Mouse (Mus musculus) forebrain, embryonic 16.5 days (tissue): ENCODE measurements around the gene Duxbl2. TPM values are rescaled to one million over a fixed set of nuclear protein-coding genes. Genes with fewer than 3 reads are reported as not detected.
A peak's percentile ranks its signal among the peaks of the same experiment; 100 is the strongest.
"Not testable (repeated sequence)": the region's sequence is repeated elsewhere in the genome, so short reads cannot be mapped to it uniquely, and the experiment has no call there.

Experiments
- ATAC-seq: fragments of 200-750 bp; cut with Nextera tagmentation; 2 replicates; pipeline ENCODE4 v1.8.0; 2017; ENCODE audit warnings: mild to moderate bottlenecking, moderate library complexity
- H3K27ac ChIP-seq: fragments of 300-500 bp; sonication (generic); 2 replicates; pipeline ENCODE4 v1.5.1; 2014; ENCODE audit warnings: low read length, control low read depth
- H3K27me3 ChIP-seq: fragments of 300-500 bp; sonication (generic); replicated peaks from 2 replicates; pipeline ENCODE4 v1.6.1; 2014; ENCODE audit warnings: low read length; ENCODE audit not compliant: control insufficient read depth, insufficient read depth
- H3K36me3 ChIP-seq: fragments of 300-500 bp; sonication (generic); 2 replicates; pipeline ENCODE4 v1.6.1; 2014; ENCODE audit not compliant: control insufficient read depth, insufficient read depth
- H3K4me1 ChIP-seq: fragments of 300-500 bp; sonication (generic); replicated peaks from 2 replicates; pipeline ENCODE4 v1.6.1; 2014; ENCODE audit warnings: low read length; ENCODE audit not compliant: control insufficient read depth, insufficient read depth
- H3K4me2 ChIP-seq: fragments of 300-500 bp; sonication (generic); 2 replicates; pipeline ENCODE4 v1.6.1; 2014; ENCODE audit warnings: mild to moderate bottlenecking, low read length, control low read depth
- H3K4me3 ChIP-seq: fragments of 300-500 bp; sonication (generic); replicated peaks from 2 replicates; pipeline ENCODE4 v1.5.1; 2014; ENCODE audit warnings: mild to moderate bottlenecking, low read length, control low read depth
- H3K9ac ChIP-seq: fragments of 300-500 bp; sonication (generic); replicated peaks from 2 replicates; pipeline ENCODE4 v1.6.1; 2014; ENCODE audit warnings: low read depth, low read length, control low read depth
- H3K9me3 ChIP-seq: fragments of 300-500 bp; sonication (generic); 2 replicates; pipeline ENCODE4 v1.6.1; 2016; ENCODE audit warnings: low read length; ENCODE audit not compliant: control insufficient read depth
- WGBS: fragments of 180-500 bp; shearing (Covaris S2); extraction: QIAGEN DNeasy Blood & Tissue Kit; methylation state at CpG from one replicate; pipeline ENCODE4 v1.1.7; 2014; 5-methylcytosine and 5-hydroxymethylcytosine counted together
- polyA plus RNA-seq: library from polyadenylated mRNA; unstranded; fragments of >200 nt; fragmentation: Nextera tagmentation; extraction: Ambion mirVana; gene quantifications from 2 replicates; pipeline ENCODE4 v1.2.1, GENCODE M21; 2015

Duxbl2 gene
- polyA plus RNA-seq = not detected in 2 replicates

DNA sequence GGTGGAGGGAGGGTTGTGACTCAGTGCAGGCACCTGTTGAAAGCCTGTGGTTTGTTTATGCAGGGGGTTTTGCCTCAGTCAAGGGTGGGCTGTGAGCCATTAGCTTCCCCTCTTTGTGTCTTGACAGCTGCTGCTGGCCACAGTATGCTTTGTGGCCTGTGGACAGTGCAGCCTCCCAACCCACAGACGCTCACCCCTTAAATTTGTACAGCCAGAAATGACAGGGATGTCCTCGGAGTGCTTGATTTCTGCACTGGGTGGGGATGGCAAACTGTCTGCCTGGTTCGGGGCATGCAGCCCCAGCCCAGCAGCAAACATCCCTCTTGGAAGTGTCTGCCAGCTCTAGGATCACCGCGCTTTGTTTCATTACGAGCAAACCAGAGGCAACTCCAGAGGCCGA, at the start of gene Duxbl2:
Gene Duxbl2 (plus strand): TSS at position 200 of the 400 bp plus-strand sequence.
- no CpG with 5 or more reads among the region's 7 CpGs for WGBS
- H3K36me3 ChIP-seq, ATAC-seq, H3K4me3 ChIP-seq, H3K9ac ChIP-seq, H3K4me2 ChIP-seq, H3K27ac ChIP-seq, H3K9me3 ChIP-seq, H3K4me1 ChIP-seq, H3K27me3 ChIP-seq: not testable (repeated sequence)

- H3K9me3 ChIP-seq, H3K27me3 ChIP-seq, H3K4me1 ChIP-seq, H3K27ac ChIP-seq, ATAC-seq, H3K4me2 ChIP-seq, H3K9ac ChIP-seq, H3K4me3 ChIP-seq, H3K36me3 ChIP-seq: not testable (repeated sequence)
- no CpG with 5 or more reads among the region's 5 CpGs for WGBS
Measured at GRCm38 (mm10) chr14:26076620-26077390, 41.3 kb upstream of the Duxbl2 start.

- not testable (repeated sequence) for H3K9ac ChIP-seq, H3K27me3 ChIP-seq, H3K4me1 ChIP-seq, H3K4me3 ChIP-seq, H3K9me3 ChIP-seq, H3K36me3 ChIP-seq, ATAC-seq, H3K27ac ChIP-seq, H3K4me2 ChIP-seq
- no CpG with 5 or more reads among the region's 6 CpGs for WGBS
Measured at GRCm38 (mm10) chr14:26081216-26081615, 36.9 kb upstream of the Duxbl2 start, which contains the start of gene Cphx2. Cphx2 (plus strand) TSS chr14:26081516.

- ATAC-seq, H3K27me3 ChIP-seq, H3K9ac ChIP-seq, H3K9me3 ChIP-seq, H3K4me3 ChIP-seq, H3K27ac ChIP-seq, H3K4me1 ChIP-seq, H3K36me3 ChIP-seq, H3K4me2 ChIP-seq: not testable (repeated sequence)
- WGBS = no CpG with 5 or more reads among the region's 1 CpGs
Measured at GRCm38 (mm10) chr14:26081997-26082396, 36.2 kb upstream of the Duxbl2 start, which contains the start of gene Cphx3. Cphx3 (plus strand) TSS chr14:26082297.

GRCm38 (mm10) chr14:26097622-26098021, 20.5 kb upstream of the Duxbl2 start:
- WGBS = no CpG with 5 or more reads among the region's 3 CpGs
- H3K9me3 ChIP-seq, H3K36me3 ChIP-seq, H3K4me2 ChIP-seq, ATAC-seq, H3K4me3 ChIP-seq, H3K4me1 ChIP-seq, H3K27me3 ChIP-seq, H3K9ac ChIP-seq, H3K27ac ChIP-seq: not testable (repeated sequence)

DNA sequence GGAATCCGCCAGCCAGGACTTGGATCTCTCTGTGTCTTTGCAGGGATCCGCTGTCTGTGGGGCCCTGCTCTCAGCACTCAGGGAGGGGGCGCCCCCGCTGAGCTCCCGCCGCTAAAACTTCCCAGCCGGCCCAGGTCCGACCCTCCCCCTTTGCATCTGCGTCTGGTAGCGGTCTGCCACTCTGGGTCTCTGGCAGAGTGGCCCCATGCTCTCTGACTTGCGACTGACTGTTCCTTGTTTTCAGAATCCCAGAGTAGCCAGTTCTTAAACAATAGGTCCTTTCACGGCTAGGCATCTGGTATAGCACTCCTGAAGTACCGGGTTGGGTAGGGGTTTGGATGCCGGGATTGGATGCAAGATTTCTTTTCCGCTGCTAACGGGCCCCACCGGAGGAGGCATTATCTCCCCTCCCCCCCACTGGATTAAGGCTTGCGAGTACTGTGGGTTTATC, 426 bp downstream of the Duxbl2 start:
- WGBS = no CpG with 5 or more reads among the region's 18 CpGs
- not testable (repeated sequence) for H3K27ac ChIP-seq, H3K4me3 ChIP-seq, H3K9ac ChIP-seq, H3K4me1 ChIP-seq, H3K9me3 ChIP-seq, H3K36me3 ChIP-seq, H3K27me3 ChIP-seq, H3K4me2 ChIP-seq
- ATAC-seq = peak; percentile 89

DNA sequence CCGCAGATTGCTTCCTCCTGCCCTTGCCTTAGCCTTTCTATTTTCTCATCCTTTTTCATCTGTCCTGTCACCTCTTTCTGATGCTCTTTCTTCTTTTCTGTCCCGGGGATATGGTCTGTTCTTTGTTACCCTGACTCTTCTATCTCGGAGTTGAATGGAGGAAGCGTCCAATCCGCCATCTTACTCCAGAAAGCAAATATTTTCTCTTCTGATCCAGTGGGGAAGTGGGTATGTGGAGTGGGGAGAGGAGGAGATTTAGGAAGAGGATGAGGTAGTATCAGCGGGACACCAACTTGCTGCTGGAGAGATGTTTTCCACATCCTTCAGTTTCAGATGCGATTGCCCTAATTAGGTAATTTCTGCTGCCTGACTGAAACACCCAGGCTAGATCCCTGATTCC, 946 bp downstream of the Duxbl2 start:
- not testable (repeated sequence) for H3K9me3 ChIP-seq, H3K9ac ChIP-seq, H3K4me3 ChIP-seq, H3K4me2 ChIP-seq, ATAC-seq, H3K36me3 ChIP-seq, H3K4me1 ChIP-seq, H3K27me3 ChIP-seq, H3K27ac ChIP-seq
- WGBS = no CpG with 5 or more reads among the region's 7 CpGs

GRCm38 (mm10) chr14:26147095-26147494, 28.9 kb downstream of the Duxbl2 start:
- H3K27ac ChIP-seq, H3K27me3 ChIP-seq, H3K36me3 ChIP-seq, H3K4me1 ChIP-seq, H3K9ac ChIP-seq, H3K9me3 ChIP-seq, H3K4me2 ChIP-seq, H3K4me3 ChIP-seq, ATAC-seq: not testable (repeated sequence)
- WGBS = no CpG with 5 or more reads among the region's 2 CpGs

- H3K27ac ChIP-seq, H3K9ac ChIP-seq, ATAC-seq, H3K4me2 ChIP-seq, H3K27me3 ChIP-seq, H3K36me3 ChIP-seq, H3K4me1 ChIP-seq, H3K4me3 ChIP-seq, H3K9me3 ChIP-seq: not testable (repeated sequence)
- no CpG with 5 or more reads among the region's 7 CpGs for WGBS
Measured at GRCm38 (mm10) chr14:26156032-26156431, 37.9 kb downstream of the Duxbl2 start.
